Mouse (Mus musculus): ENCODE measurements at regions not wholly inside any gene's neighbourhood (a gene's known extent, or its start where the extent isn't known, plus 50 kb on each side); places are given as distances from the start of the nearest gene placed in this dataset.

- no peak for TF ChIP-seq EP300 (IDR thresholded peaks at IDR 0.05; ENCODE audit: low read depth)
- TF ChIP-seq CTCF (IDR thresholded peaks at IDR 0.05; ENCODE audit: low read depth), result no peak
- H3K9ac ChIP-seq (replicated peaks; ENCODE audit: low read depth, low read length), result no peak overlapping the region
- 42% methylated on average over 18 of the region's 18 CpGs for WGBS
- no peaks in the 10 kb centered on the region for H3K9me3 ChIP-seq (replicated peaks; ENCODE audit: control insufficient read depth, low read length)
- no peak overlapping the region for H3K27ac ChIP-seq (ENCODE audit: low read depth)
- H3K4me3 ChIP-seq (ENCODE audit: low read depth, low read length), result peak overlapping the region; percentile 12; the same call in 1 of the 2 replicates
- peak overlapping the region; percentile 57 for H3K4me2 ChIP-seq (ENCODE audit: low read depth, low read length)
- DNase-seq (ENCODE audit: low spot score) (no peak), ATAC-seq (ENCODE audit: insufficient read depth, low read depth) (no peak)
- no peaks in the 10 kb centered on the region for H3K4me1 ChIP-seq (ENCODE audit: control insufficient read depth, insufficient read depth)
- H3K27me3 ChIP-seq (ENCODE audit: control insufficient read depth, insufficient read depth, low read length), result no peaks in the 10 kb centered on the region
- H3K36me3 ChIP-seq (replicated peaks; ENCODE audit: control insufficient read depth, insufficient read depth, low read length), result no peaks in the 10 kb centered on the region
Observed at GRCm38 (mm10) chr17:66232891-66233421, 109.6 kb downstream of the Ddx11 start.

- DNase-seq (ENCODE audit: low spot score), result no peak
Observed at GRCm38 (mm10) chr17:66233451-66233951, 110.2 kb downstream of the Ddx11 start.

GRCm38 (mm10) chr17:66234432-66234831 lies 111.1 kb downstream of the Ddx11 start:
- 67% methylated on average over 19 of the region's 19 CpGs for whole genome bisulfite sequencing
- no peak for TF ChIP-seq CTCF (IDR thresholded peaks at IDR 0.05; ENCODE audit: low read depth)
- TF ChIP-seq EP300 (IDR thresholded peaks at IDR 0.05; ENCODE audit: low read depth), result no peak
- Histone ChIP-seq H3K9me3 (replicated peaks; ENCODE audit: control insufficient read depth, low read length) (no peaks in the 10 kb centered on the region), H3K27me3 (ENCODE audit: control insufficient read depth, insufficient read depth, low read length) (no peaks in the 10 kb centered on the region), H3K4me3 (ENCODE audit: low read depth, low read length) (no peak overlapping the region), H3K9ac (replicated peaks; ENCODE audit: low read depth, low read length) (no peak overlapping the region), H3K27ac (ENCODE audit: low read depth) (no peak overlapping the region), H3K36me3 (replicated peaks; ENCODE audit: control insufficient read depth, insufficient read depth, low read length) (no peaks in the 10 kb centered on the region), H3K4me1 (ENCODE audit: control insufficient read depth, insufficient read depth) (no peaks in the 10 kb centered on the region), H3K4me2 (ENCODE audit: low read depth, low read length) (no peak overlapping the region)
- ATAC-seq (ENCODE audit: insufficient read depth, low read depth), result no peak
- no peak for DNase-seq (ENCODE audit: low spot score)

More at GRCm38 (mm10) chr17:66233451-66233951, 110.2 kb downstream of the Ddx11 start:
- peak overlapping the region; percentile 57 for H3K4me2 ChIP-seq (ENCODE audit: low read depth, low read length)
- H3K4me3 ChIP-seq (ENCODE audit: low read depth, low read length), result peak overlapping the region; percentile 12; the same call in 1 of the 2 replicates
- no peak overlapping the region for H3K27ac ChIP-seq (ENCODE audit: low read depth)
- no peaks in the 10 kb centered on the region for H3K36me3 ChIP-seq (replicated peaks; ENCODE audit: control insufficient read depth, insufficient read depth, low read length)
- TF ChIP-seq EP300 (IDR thresholded peaks at IDR 0.05; ENCODE audit: low read depth), result no peak
- peak; percentile 21 for TF ChIP-seq CTCF (IDR thresholded peaks at IDR 0.05; ENCODE audit: low read depth)
- H3K9me3 ChIP-seq (replicated peaks; ENCODE audit: control insufficient read depth, low read length), result no peaks in the 10 kb centered on the region
- H3K4me1 ChIP-seq (ENCODE audit: control insufficient read depth, insufficient read depth), result no peaks in the 10 kb centered on the region
- ATAC-seq (ENCODE audit: insufficient read depth, low read depth), result peak; percentile 30; the same call in 1 of the 2 replicates
- WGBS, result 15% methylated on average over 12 of the region's 12 CpGs
- H3K9ac ChIP-seq (replicated peaks; ENCODE audit: low read depth, low read length), result no peak overlapping the region
- H3K27me3 ChIP-seq (ENCODE audit: control insufficient read depth, insufficient read depth, low read length), result no peaks in the 10 kb centered on the region

GRCm38 (mm10) chr17:66235096-66235805 lies 111.9 kb downstream of the Ddx11 start:
- Histone ChIP-seq H3K27ac (ENCODE audit: low read depth) (no peak overlapping the region), H3K4me1 (ENCODE audit: control insufficient read depth, insufficient read depth) (no peaks in the 10 kb centered on the region), H3K4me2 (ENCODE audit: low read depth, low read length) (no peak overlapping the region), H3K27me3 (ENCODE audit: control insufficient read depth, insufficient read depth, low read length) (no peaks in the 10 kb centered on the region), H3K36me3 (replicated peaks; ENCODE audit: control insufficient read depth, insufficient read depth, low read length) (no peaks in the 10 kb centered on the region), H3K9me3 (replicated peaks; ENCODE audit: control insufficient read depth, low read length) (no peaks in the 10 kb centered on the region), H3K9ac (replicated peaks; ENCODE audit: low read depth, low read length) (no peak overlapping the region), H3K4me3 (ENCODE audit: low read depth, low read length) (no peak overlapping the region)
- ATAC-seq (ENCODE audit: insufficient read depth, low read depth) (peak; percentile 74), DNase-seq (ENCODE audit: low spot score) (peak; percentile 46)
- WGBS, result 7% methylated on average over 19 of the region's 19 CpGs
- TF ChIP-seq EP300 (IDR thresholded peaks at IDR 0.05; ENCODE audit: low read depth), result no peak
- TF ChIP-seq CTCF (IDR thresholded peaks at IDR 0.05; ENCODE audit: low read depth), result peak; percentile 95

GRCm38 (mm10) chr17:66235806-66236335 lies 112.6 kb downstream of the Ddx11 start:
- no peak overlapping the region for H3K4me2 ChIP-seq (ENCODE audit: low read depth, low read length)
- no peaks in the 10 kb centered on the region for H3K36me3 ChIP-seq (replicated peaks; ENCODE audit: control insufficient read depth, insufficient read depth, low read length)
- 85% methylated on average over 15 of the region's 15 CpGs for WGBS
- DNase-seq (ENCODE audit: low spot score) (no peak), ATAC-seq (ENCODE audit: insufficient read depth, low read depth) (no peak)
- H3K27me3 ChIP-seq (ENCODE audit: control insufficient read depth, insufficient read depth, low read length), result no peaks in the 10 kb centered on the region
- H3K4me1 ChIP-seq (ENCODE audit: control insufficient read depth, insufficient read depth), result no peaks in the 10 kb centered on the region
- no peaks in the 10 kb centered on the region for H3K9me3 ChIP-seq (replicated peaks; ENCODE audit: control insufficient read depth, low read length)
- no peak overlapping the region for H3K4me3 ChIP-seq (ENCODE audit: low read depth, low read length)
- TF ChIP-seq CTCF (IDR thresholded peaks at IDR 0.05; ENCODE audit: low read depth) (no peak), EP300 (IDR thresholded peaks at IDR 0.05; ENCODE audit: low read depth) (no peak)
- no peak overlapping the region for H3K27ac ChIP-seq (ENCODE audit: low read depth)
- H3K9ac ChIP-seq (replicated peaks; ENCODE audit: low read depth, low read length), result no peak overlapping the region

Data from heart, postnatal 0 days (tissue).